Mouse (Mus musculus): ENCODE data around the gene Frmd4b.

GRCm38 (mm10) chr6:97305010-97305409, 312.3 kb downstream of the Frmd4b start:
- no peak for TF ChIP-seq CTCF (IDR thresholded peaks at IDR 0.05; ENCODE audit: extremely low read depth, insufficient read length, insufficient replicate concordance, low read depth, low read length)
- no peak for TF ChIP-seq POLR2A (IDR thresholded peaks at IDR 0.05; ENCODE audit: low read depth, low read length)

Measured in small intestine, adult 2 months (tissue).